ENCODE assay signal across 23 mouse cellular contexts in the genomic region with DNA sequence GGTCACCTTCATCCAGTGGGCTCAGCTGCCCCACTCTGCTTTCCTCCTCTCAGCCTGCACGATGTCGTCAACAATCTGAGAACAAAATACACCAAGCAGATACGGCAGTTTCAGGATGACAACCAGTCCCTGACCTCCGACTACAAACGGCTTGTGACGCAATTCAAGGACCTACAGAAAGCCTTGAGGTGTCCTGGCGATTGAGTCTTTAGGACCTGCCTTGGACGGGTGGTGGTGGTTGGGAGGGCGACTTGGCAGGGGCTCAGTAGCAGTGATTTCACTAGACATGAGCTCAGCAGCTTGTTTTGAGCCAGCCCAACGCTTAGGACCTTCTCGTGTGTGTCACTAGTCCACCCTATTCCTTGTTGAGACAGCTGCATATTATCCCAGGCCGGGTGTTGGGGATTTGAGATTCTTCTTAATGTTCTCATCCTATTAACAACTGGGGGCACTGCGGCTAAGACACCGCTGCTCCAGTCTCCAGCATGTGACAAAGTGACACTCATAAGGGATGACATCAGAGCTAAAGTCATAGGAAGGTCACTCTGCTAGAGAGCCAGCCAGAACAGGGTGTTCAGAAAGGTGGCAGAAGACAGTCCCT.
DNase-seq lines count a peak whose midpoint lies in the region; ATAC-seq and TF ChIP-seq lines count a peak whose summit lies in the region.
"Had no signal": no experiment of that assay in that cellular context is flagged by ENCODE, and none has a peak within 500 bp of the region (broad histone marks: within the 10 kb centered on the region; RNA-seq: fewer than 3 reads in every experiment).

No protein-coding gene starts in this region.

- no peak overlapping the region for H3K4me3 ChIP-seq in embryonic facial prominence, embryonic 13.5 days
- no peak overlapping the region for H3K4me3 ChIP-seq in embryonic facial prominence, embryonic 10.5 days
- H3K4me3 ChIP-seq in lung, embryonic 14.5 days (ENCODE audit: low read depth, low read length) = no peak overlapping the region
- H3K4me3 ChIP-seq: heart, embryonic 12.5 days; liver, embryonic 15.5 days; midbrain, embryonic 13.5 days had no signal

- ATAC-seq in embryonic facial prominence, embryonic 13.5 days (ENCODE audit: insufficient number of reproducible peaks, insufficient read depth, low FRiP score, low TSS enrichment, low read depth) = 0 out of 2 replicates have a peak, but pooled peaks have one; percentile 16
- ATAC-seq in lung, embryonic 14.5 days (ENCODE audit: insufficient read depth) = 0 out of 2 replicates have a peak, but pooled peaks have one; percentile 14
- ATAC-seq: forebrain, embryonic 14.5 days; hindbrain, postnatal 0 days; intestine, embryonic 16.5 days; midbrain, embryonic 13.5 days had no signal

- WGBS in embryonic facial prominence, embryonic 13.5 days = 86% methylated on average over 14 of the region's 14 CpGs
- 89% methylated on average over 14 of the region's 14 CpGs for WGBS in embryonic facial prominence, embryonic 10.5 days
- 51% methylated on average over 14 of the region's 14 CpGs for WGBS in lung, embryonic 14.5 days

- H3K36me3 ChIP-seq in embryonic facial prominence, embryonic 13.5 days = no peaks in the 10 kb centered on the region
- H3K36me3 ChIP-seq in embryonic facial prominence, embryonic 10.5 days (replicated peaks) = no peaks in the 10 kb centered on the region
- no peaks in the 10 kb centered on the region for H3K36me3 ChIP-seq in lung, embryonic 14.5 days (ENCODE audit: insufficient read depth)
- H3K36me3 ChIP-seq: heart, embryonic 12.5 days; liver, embryonic 15.5 days; midbrain, embryonic 13.5 days had no signal

- H3K4me2 ChIP-seq in embryonic facial prominence, embryonic 13.5 days = no peak overlapping the region
- H3K4me2 ChIP-seq in lung, embryonic 14.5 days = no peak overlapping the region
- H3K4me2 ChIP-seq: heart, embryonic 12.5 days; liver, embryonic 15.5 days; midbrain, embryonic 13.5 days had no signal

- no peak for TF ChIP-seq CTCF in lung, embryonic 14.5 days (IDR thresholded peaks at IDR 0.05; ENCODE audit: low read depth)

- no peak overlapping the region for H3K27ac ChIP-seq in embryonic facial prominence, embryonic 13.5 days
- no peak overlapping the region for H3K27ac ChIP-seq in embryonic facial prominence, embryonic 10.5 days (replicated peaks)
- H3K27ac ChIP-seq in lung, embryonic 14.5 days (ENCODE audit: low read depth) = no peak overlapping the region
- H3K27ac ChIP-seq: hindbrain, postnatal 0 days; kidney, postnatal 0 days; liver, embryonic 15.5 days; midbrain, embryonic 13.5 days; stomach, postnatal 0 days had no signal

- no peaks in the 10 kb centered on the region for H3K4me1 ChIP-seq in embryonic facial prominence, embryonic 13.5 days
- no peaks in the 10 kb centered on the region for H3K4me1 ChIP-seq in embryonic facial prominence, embryonic 10.5 days
- H3K4me1 ChIP-seq in lung, embryonic 14.5 days (ENCODE audit: insufficient read depth) = no peaks in the 10 kb centered on the region
- H3K4me1 ChIP-seq: liver, embryonic 15.5 days; midbrain, embryonic 13.5 days had no signal

- no peaks in the 10 kb centered on the region for H3K27me3 ChIP-seq in embryonic facial prominence, embryonic 13.5 days
- no peaks in the 10 kb centered on the region for H3K27me3 ChIP-seq in embryonic facial prominence, embryonic 10.5 days (replicated peaks; ENCODE audit: low read depth, poor library complexity, severe bottlenecking)
- no peaks in the 10 kb centered on the region for H3K27me3 ChIP-seq in lung, embryonic 14.5 days (ENCODE audit: insufficient read depth, low read length)
- H3K27me3 ChIP-seq: liver, embryonic 15.5 days; midbrain, embryonic 13.5 days had no signal

- H3K9me3 ChIP-seq in embryonic facial prominence, embryonic 13.5 days = no peaks in the 10 kb centered on the region
- H3K9me3 ChIP-seq in embryonic facial prominence, embryonic 10.5 days = no peaks in the 10 kb centered on the region
- H3K9me3 ChIP-seq in lung, embryonic 14.5 days (ENCODE audit: low read depth, low read length) = no peaks in the 10 kb centered on the region
- H3K9me3 ChIP-seq: heart, embryonic 12.5 days; liver, embryonic 15.5 days; midbrain, embryonic 13.5 days had no signal

- no peak for DNase-seq in embryonic facial prominence, embryonic 10.5 days (ENCODE audit: low spot score)
- no peak for DNase-seq in lung, embryonic 14.5 days
- DNase-seq in lung, adult 18-20 months = no peak
- peak; percentile 40 for DNase-seq in testis, postnatal 10 days (ENCODE audit: low spot score)
- DNase-seq in testis, postnatal 14 days (ENCODE audit: low spot score) = no peak
- peak; percentile 33 for DNase-seq in retina, postnatal 7 days (ENCODE audit: low read depth, low spot score)
- no peak for DNase-seq in right cerebral cortex, postnatal 14 days
- DNase-seq: cerebellum, adult 2 months; cerebellum, postnatal 14 days; gastrocnemius, postnatal 14 days; kidney, adult 8-10 months; layer of hippocampus, postnatal 36 days; right cerebral cortex, adult 18-20 months; right cerebral cortex, postnatal 4 days had no signal

- H3K9ac ChIP-seq in embryonic facial prominence, embryonic 13.5 days = no peak overlapping the region
- H3K9ac ChIP-seq in lung, embryonic 14.5 days = no peak overlapping the region
- H3K9ac ChIP-seq: heart, embryonic 12.5 days; liver, embryonic 15.5 days; midbrain, embryonic 13.5 days had no signal

Comparison
In these comparisons a context has a peak if more than half of its experiments do, and no peak if none do; other contexts are left out.
1. DNase-seq: peak in testis, postnatal 10 days (single experiment) and retina, postnatal 7 days (single experiment); none in embryonic facial prominence, embryonic 10.5 days (single experiment), lung, embryonic 14.5 days (single experiment), lung, adult 18-20 months (0 of 2), testis, postnatal 14 days (single experiment) and right cerebral cortex, postnatal 14 days (single experiment).